Mouse (Mus musculus) G1E (cell line): ENCODE measurements around the gene Siglece.

Source experiments
- CTCF ChIP-seq: IDR thresholded peaks from 2 replicates; pipeline ENCODE4 v1.5.1; 2012; ENCODE audit warnings: low read depth, low read length, inconsistent platforms, mixed read lengths
- GATA1 ChIP-seq: IDR thresholded peaks from 2 replicates; pipeline ENCODE4 v1.6.1; 2012; ENCODE audit warnings: borderline replicate concordance, low read length, inconsistent platforms, mixed read lengths
- POLR2AphosphoS5 ChIP-seq: IDR thresholded peaks from 2 replicates; pipeline ENCODE4 v1.6.1; 2012; ENCODE audit warnings: low read depth, low read length, inconsistent platforms; ENCODE audit not compliant: insufficient replicate concordance
- TAL1 ChIP-seq: conservative IDR thresholded peaks from 2 replicates; pipeline ENCODE4 v1.6.1; 2012; ENCODE audit warnings: low read depth, low read length, inconsistent platforms, mixed read lengths

- TF ChIP-seq CTCF (no peak), POLR2AphosphoS5 (no peak), TAL1 (no peak), GATA1 (no peak)
Measured at GRCm38 (mm10) chr7:43633940-43634339, 26.0 kb downstream of the Siglece start.
